Mouse (Mus musculus) ovary, postnatal 10 days (tissue): ENCODE measurements at regions not wholly inside any gene's neighbourhood (a gene's known extent, or its start where the extent isn't known, plus 50 kb on each side); places are given as distances from the start of the nearest gene placed in this dataset.

ENCODE experiments used
- DNase-seq: peaks from one replicate; pipeline ENCODE4 v3.0.0; 2022; ENCODE audit warnings: low spot score

- DNase-seq = no peak
These were observed 285.9 kb upstream of the Cxadr start for GRCm38 (mm10) chr16:78015401-78015800.

- DNase-seq = no peak
These were observed 288.1 kb upstream of the Cxadr start for GRCm38 (mm10) chr16:78013049-78013819.

GRCm38 (mm10) chr16:78004016-78004415 lies 297.3 kb upstream of the Cxadr start:
- no peak for DNase-seq

- DNase-seq = no peak
These were observed 308.3 kb upstream of the Cxadr start for GRCm38 (mm10) chr16:77992986-77993385.

- no peak for DNase-seq
These were observed 311.4 kb upstream of the Cxadr start for GRCm38 (mm10) chr16:77989791-77990325.

- DNase-seq = no peak
These were observed 312.1 kb upstream of the Cxadr start for GRCm38 (mm10) chr16:77989139-77989538.

GRCm38 (mm10) chr16:77986884-77987529 lies 314.3 kb upstream of the Cxadr start:
- DNase-seq = no peak

GRCm38 (mm10) chr16:77948785-77949184 lies 346.9 kb upstream of the Gm11146 start:
- DNase-seq = no peak

GRCm38 (mm10) chr16:77945442-77945841 lies 343.5 kb upstream of the Gm11146 start:
- no peak for DNase-seq

GRCm38 (mm10) chr16:77931025-77931723 lies 329.3 kb upstream of the Gm11146 start:
- no peak for DNase-seq

- DNase-seq = no peak
These were observed 312.5 kb upstream of the Gm11146 start for GRCm38 (mm10) chr16:77914160-77915070.

- no peak for DNase-seq
These were observed 292.4 kb upstream of the Gm11146 start for GRCm38 (mm10) chr16:77894247-77894646.

GRCm38 (mm10) chr16:77893690-77894089 lies 291.8 kb upstream of the Gm11146 start:
- DNase-seq = no peak

GRCm38 (mm10) chr16:77892731-77893130 lies 290.8 kb upstream of the Gm11146 start:
- DNase-seq = no peak

GRCm38 (mm10) chr16:77889348-77889747 lies 287.5 kb upstream of the Gm11146 start:
- no peak for DNase-seq

- DNase-seq = no peak
These were observed 283.3 kb upstream of the Gm11146 start for GRCm38 (mm10) chr16:77885060-77885679.

- DNase-seq = no peak
These were observed 282.6 kb upstream of the Gm11146 start for GRCm38 (mm10) chr16:77884495-77884894.

GRCm38 (mm10) chr16:77877006-77877405 lies 275.1 kb upstream of the Gm11146 start:
- DNase-seq = no peak

- DNase-seq = no peak
These were observed 261.4 kb upstream of the Gm11146 start for GRCm38 (mm10) chr16:77863246-77863645.

- no peak for DNase-seq
These were observed 250.3 kb upstream of the Gm11146 start for GRCm38 (mm10) chr16:77852066-77852781.
